Mouse (Mus musculus): ENCODE data around the gene 3110082J24Rik. TPM values are rescaled to one million over a fixed set of nuclear protein-coding genes. Genes with fewer than 3 reads are reported as not detected.

3110082J24Rik gene
- total RNA-seq, 2 experiments from 2014 or later = not detected

GRCm38 (mm10) chr5:30120106-30120505 is 14.2 kb upstream of the 3110082J24Rik start:
- intact Hi-C loops (cut with DNase I; ENCODE audit: low total_unique reads) = no loop called here

GRCm38 (mm10) chr5:30119163-30119562 is 13.3 kb upstream of the 3110082J24Rik start:
- no peak for DNase-seq
- intact Hi-C loops (cut with DNase I; ENCODE audit: low total_unique reads) = loop anchor here (10.0 kb wide), 1 partner anchor 294 kb away; no protein-coding TSS in a partner anchor

More at GRCm38 (mm10) chr5:30120106-30120505, 14.2 kb upstream of the 3110082J24Rik start:
- no peak for DNase-seq

DNA sequence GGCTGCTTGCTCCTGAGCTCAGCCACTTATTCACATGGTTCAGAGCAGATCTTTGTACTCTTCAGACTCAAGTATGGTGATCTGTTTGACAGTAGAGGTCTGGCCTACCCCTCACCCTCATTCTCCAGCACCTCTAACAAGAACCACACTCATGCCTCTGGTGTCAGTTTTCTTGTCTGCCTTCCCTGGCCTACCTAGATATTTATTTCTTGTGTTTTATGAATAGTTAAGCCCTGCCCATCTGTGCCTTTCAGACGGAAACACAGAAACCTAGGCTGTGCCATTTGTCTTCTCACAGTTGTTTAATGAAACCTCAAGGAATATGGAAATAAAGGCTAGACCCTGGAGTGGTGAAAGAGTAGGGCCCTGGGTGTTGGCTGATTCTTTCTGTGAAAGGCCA is 12.1 kb upstream of the 3110082J24Rik start:
- intact Hi-C loops (cut with DNase I; ENCODE audit: low total_unique reads) = loop anchor here (10.0 kb wide), 1 partner anchor 293 kb away; no protein-coding TSS in a partner anchor
- DNase-seq = no peak

GRCm38 (mm10) chr5:30115718-30116117 is 9.8 kb upstream of the 3110082J24Rik start:
- no peak for DNase-seq
- intact Hi-C loops (cut with DNase I; ENCODE audit: low total_unique reads) = loop anchor here (10.0 kb wide), 1 partner anchor 291 kb away; no protein-coding TSS in a partner anchor

- DNase-seq = no peak
- intact Hi-C loops (cut with DNase I; ENCODE audit: low total_unique reads) = loop anchor here (10.0 kb wide), 1 partner anchor 290 kb away; no protein-coding TSS in a partner anchor
Observed at GRCm38 (mm10) chr5:30114761-30115140, 8.9 kb upstream of the 3110082J24Rik start.

- intact Hi-C loops (cut with DNase I; ENCODE audit: low total_unique reads) = loop anchor here (10.0 kb wide), 1 partner anchor 289 kb away; no protein-coding TSS in a partner anchor
Observed at GRCm38 (mm10) chr5:30113881-30114760, 8.2 kb upstream of the 3110082J24Rik start.

DNA sequence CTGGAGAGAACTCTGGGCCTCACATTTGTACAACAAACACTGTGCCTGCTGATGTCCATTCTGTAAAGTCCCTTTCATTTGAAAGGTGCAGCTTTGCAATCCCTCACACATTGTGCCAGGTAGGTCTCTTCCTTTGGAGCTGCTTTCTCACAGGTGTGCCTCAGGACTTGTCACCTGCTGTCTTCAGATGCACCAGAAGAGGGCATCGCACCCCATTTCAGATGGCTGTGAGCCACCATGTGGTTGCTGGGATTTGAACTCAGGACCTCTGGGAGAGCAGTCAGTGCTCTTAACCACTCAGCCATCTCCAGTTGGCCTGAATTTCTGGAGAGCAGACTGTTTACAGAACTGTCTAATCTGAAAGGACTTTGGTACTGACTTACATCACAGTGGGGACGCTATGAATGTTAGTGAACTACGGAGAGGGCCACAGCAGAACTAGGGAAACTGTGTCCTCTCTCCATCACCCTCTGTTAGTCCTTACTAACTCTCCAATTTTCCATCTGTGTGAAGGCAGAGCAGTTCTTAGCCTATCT is 6.7 kb upstream of the 3110082J24Rik start:
- no peak for DNase-seq

More at GRCm38 (mm10) chr5:30113881-30114760, 8.2 kb upstream of the 3110082J24Rik start:
- peak; percentile 74 for DNase-seq

GRCm38 (mm10) chr5:30111771-30112170 is 5.9 kb upstream of the 3110082J24Rik start:
- no peak for DNase-seq
- intact Hi-C loops (cut with DNase I; ENCODE audit: low total_unique reads) = loop anchor here (10.0 kb wide), 1 partner anchor 287 kb away; no protein-coding TSS in a partner anchor

More for the DNA sequence above, 6.7 kb upstream of the 3110082J24Rik start:
- intact Hi-C loops (cut with DNase I; ENCODE audit: low total_unique reads) = loop anchor here (10.0 kb wide), 1 partner anchor 288 kb away; no protein-coding TSS in a partner anchor

DNA sequence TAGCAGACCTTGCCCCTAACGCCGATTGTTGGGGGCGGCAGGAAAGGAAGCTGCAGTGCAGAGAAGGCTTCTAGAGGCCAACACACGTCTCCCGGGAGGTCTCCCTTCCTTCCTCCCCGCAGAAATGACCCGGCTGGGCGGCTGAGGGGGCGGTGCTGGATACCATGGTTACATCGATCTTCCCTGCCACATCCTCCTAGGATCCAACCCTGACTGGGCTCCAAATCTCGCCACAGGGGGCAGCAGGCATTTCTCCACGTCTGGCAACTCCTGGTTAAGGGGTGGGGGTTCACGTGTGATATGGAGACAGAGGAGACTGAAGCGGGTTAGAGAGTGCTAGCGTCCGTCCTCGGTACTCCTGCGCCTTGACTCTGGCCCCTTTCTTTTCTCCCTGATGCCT is 5.2 kb upstream of the 3110082J24Rik start:
- intact Hi-C loops (cut with DNase I; ENCODE audit: low total_unique reads) = loop anchor here (10.0 kb wide), 1 partner anchor 286 kb away; no protein-coding TSS in a partner anchor
- peak; percentile 46 for DNase-seq

GRCm38 (mm10) chr5:30110371-30111060 is 4.6 kb upstream of the 3110082J24Rik start:
- intact Hi-C loops (cut with DNase I; ENCODE audit: low total_unique reads) = loop anchor here (10.0 kb wide), 1 partner anchor 286 kb away; no protein-coding TSS in a partner anchor
- no peak for DNase-seq

DNA sequence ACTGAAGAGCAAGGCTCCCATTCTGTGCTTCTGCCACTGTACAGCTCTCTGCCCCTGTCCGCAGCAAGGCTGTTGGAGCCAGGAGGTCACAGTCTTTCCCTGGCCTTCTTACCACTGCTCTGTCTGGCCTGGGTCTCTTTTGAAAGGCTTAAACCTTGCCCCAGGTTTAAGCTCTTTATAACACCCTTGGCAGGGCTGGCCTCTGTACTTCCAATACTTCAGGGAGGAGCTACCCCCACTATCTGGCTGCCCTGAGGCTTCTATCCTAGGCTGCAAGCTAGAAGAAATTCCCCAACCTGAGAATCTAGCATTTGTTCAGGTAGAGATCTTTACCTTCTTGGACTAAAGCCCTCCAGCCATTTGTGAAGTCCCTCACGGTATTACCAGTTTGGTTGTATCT is 4.0 kb upstream of the 3110082J24Rik start:
- intact Hi-C loops (cut with DNase I; ENCODE audit: low total_unique reads) = loop anchor here (10.0 kb wide), 1 partner anchor 285 kb away; no protein-coding TSS in a partner anchor
- no peak for DNase-seq

GRCm38 (mm10) chr5:30108233-30108632 is 2.3 kb upstream of the 3110082J24Rik start:
- no peak for DNase-seq
- intact Hi-C loops (cut with DNase I; ENCODE audit: low total_unique reads) = no loop called here

DNA sequence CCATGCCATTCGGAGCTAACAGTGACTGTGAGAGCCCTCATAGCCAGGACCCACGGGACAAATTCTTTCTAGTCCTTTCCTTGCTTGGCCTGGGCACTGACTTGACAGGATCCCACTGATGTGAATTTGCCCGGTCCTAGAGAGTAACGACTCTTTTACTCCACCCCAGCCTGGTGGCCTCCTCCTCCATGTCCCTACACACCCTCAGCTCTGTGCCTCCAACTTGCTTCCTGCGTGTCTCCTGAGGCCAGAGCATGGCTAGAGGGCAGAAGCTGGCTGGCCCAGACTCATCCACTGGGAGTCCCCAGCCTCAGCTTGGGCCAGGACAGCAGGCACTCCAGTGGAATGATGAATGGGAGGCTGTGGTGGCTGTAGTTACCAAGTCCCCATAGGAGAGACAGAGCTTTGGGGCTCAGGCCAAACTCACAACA is 1.7 kb upstream of the 3110082J24Rik start:
- no peak for DNase-seq
- intact Hi-C loops (cut with DNase I; ENCODE audit: low total_unique reads) = no loop called here

GRCm38 (mm10) chr5:30107186-30107585 is 1.3 kb upstream of the 3110082J24Rik start:
- intact Hi-C loops (cut with DNase I; ENCODE audit: low total_unique reads) = no loop called here
- no peak for DNase-seq

GRCm38 (mm10) chr5:30106756-30107155 is 870 bp upstream of the 3110082J24Rik start:
- intact Hi-C loops (cut with DNase I; ENCODE audit: low total_unique reads) = no loop called here
- no peak for DNase-seq

- intact Hi-C loops (cut with DNase I; ENCODE audit: low total_unique reads) = no loop called here
- no peak for DNase-seq
Observed at GRCm38 (mm10) chr5:30104841-30105667, 832 bp downstream of the 3110082J24Rik start, which contains the start of gene Garem2. Gene Garem2, plus strand, starts transcription at chr5:30105161.

DNA sequence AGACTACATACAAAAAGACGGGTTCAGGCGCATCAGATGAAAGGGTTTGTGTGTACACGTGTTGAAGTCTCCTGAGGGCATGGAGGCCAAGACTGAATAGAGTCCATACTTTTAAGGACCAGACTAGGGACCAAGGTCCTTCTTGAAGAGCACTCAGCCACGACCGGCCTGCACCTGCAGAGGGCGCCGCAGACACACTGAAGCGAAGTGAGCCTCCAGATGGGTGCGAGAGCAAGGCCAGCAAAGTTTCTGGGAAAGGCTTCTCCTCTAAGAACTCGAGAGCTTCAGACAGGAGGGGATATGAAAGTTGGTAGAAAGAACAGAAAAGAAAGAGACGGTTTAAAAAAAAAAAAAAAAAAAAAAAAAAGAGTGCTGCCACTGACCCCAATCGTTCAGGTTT is 1.5 kb downstream of the 3110082J24Rik start:
- intact Hi-C loops (cut with DNase I; ENCODE audit: low total_unique reads) = no loop called here
- peak; percentile 60 for DNase-seq

DNA sequence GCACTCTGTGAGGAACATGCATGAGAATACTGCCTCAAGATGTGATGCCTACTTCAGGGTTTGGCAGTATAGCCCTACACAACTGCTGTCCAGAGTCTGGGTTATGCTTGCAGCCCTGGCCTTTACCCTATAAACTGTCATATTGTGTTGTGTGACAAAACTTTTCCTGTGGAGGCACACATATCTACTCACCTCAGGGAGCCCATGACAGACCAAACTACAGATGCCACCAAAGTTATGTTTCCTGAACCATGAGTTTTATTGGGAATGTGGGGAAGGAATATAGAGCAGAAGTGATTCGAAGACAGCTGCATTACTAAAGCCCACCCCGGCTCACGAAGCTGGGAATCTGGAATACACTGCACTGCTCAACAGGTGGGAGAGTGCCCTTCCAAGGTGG is 2.5 kb downstream of the 3110082J24Rik start:
- DNase-seq = no peak

GRCm38 (mm10) chr5:30098260-30098659 is 7.6 kb downstream of the 3110082J24Rik start:
- intact Hi-C loops (cut with DNase I; ENCODE audit: low total_unique reads) = no loop called here
- no peak for DNase-seq

More for the DNA sequence above, 2.5 kb downstream of the 3110082J24Rik start:
- intact Hi-C loops (cut with DNase I; ENCODE audit: low total_unique reads) = no loop called here
